Mouse (Mus musculus) cerebellum, adult 2 months (tissue): ENCODE measurements at regions not wholly inside any gene's neighbourhood (a gene's known extent, or its start where the extent isn't known, plus 50 kb on each side); places are given as distances from the start of the nearest gene placed in this dataset.

Experiments
- CTCF ChIP-seq: fragments of 200-500 bp; IDR thresholded peaks from 2 replicates; pipeline ENCODE4 v1.5.1; 2011; ENCODE audit warnings: low read depth, mild to moderate bottlenecking, control low read depth, low read length, moderate library complexity, borderline replicate concordance; ENCODE audit not compliant: insufficient read depth
- POLR2A ChIP-seq: fragments of 200-500 bp; IDR thresholded peaks from 2 replicates; pipeline ENCODE4 v1.6.1; 2011; ENCODE audit warnings: low read length, control low read depth, borderline replicate concordance; ENCODE audit not compliant: insufficient read depth

DNA sequence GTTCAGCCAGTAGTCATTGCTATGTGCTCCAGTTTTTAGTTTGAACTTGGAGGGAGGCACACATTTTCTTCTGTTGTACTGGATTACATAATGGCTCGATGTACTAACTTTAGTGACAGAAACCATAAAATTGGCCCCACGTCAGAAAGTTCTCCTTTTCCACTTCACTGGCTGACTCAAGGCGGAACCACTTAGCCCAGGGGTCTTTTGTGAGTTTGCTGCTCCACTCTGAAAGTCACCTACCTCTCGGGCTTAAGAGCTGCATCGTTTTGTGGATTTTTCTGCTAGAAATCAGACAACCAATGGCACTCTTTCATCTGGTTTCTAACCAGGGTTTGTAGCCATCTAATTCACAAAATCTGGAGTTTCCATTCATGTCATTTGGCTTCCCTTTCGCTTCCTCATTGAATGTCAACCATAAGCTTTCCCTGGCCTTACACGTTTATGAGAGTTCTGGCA, 304.8 kb upstream of the Cited2 start:
- TF ChIP-seq CTCF (no peak), POLR2A (no peak)
